Mouse (Mus musculus): ENCODE data around the gene Cdkn2aip. TPM values are rescaled to one million over a fixed set of nuclear protein-coding genes. Genes with fewer than 3 reads are reported as not detected.

Cdkn2aip gene
- polyA plus RNA-seq, 1 experiment, result 10.3 TPM

DNA sequence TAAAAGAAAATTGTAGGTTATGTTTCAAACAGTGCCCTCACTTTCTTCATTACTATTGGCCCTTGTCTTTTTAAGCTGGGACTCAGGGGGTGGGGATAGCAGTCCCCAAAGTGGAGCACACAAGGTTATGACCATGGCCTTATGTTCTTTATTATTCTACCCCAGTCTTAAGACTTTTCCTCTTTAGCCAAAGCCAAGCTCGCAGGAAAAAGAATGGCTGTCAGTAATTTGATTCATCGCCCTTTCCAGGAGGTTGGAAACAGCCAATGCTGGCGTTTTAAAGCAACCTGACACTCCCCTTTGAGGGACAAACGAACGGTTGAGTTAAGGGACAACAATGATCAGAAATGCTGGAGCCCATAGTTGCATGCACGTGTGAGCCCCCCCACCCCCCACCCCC lies 32.1 kb upstream of the Cdkn2aip start:
- TF ChIP-seq CTCF (IDR thresholded peaks at IDR 0.05; ENCODE audit: borderline replicate concordance, insufficient read depth, low read depth, low read length) (no peak), POLR2A (IDR thresholded peaks at IDR 0.05; ENCODE audit: borderline replicate concordance, insufficient read depth, low read length) (no peak)
- no peak overlapping the region for H3K27ac ChIP-seq (ENCODE audit: insufficient read depth, low read length)
- H3K27me3 ChIP-seq (ENCODE audit: control insufficient read depth, insufficient read depth, low read length), result no peaks in the 10 kb centered on the region
- 34% methylated on average over 6 of the region's 6 CpGs for WGBS
- H3K4me3 ChIP-seq (replicated peaks; ENCODE audit: insufficient read depth, low read depth, low read length), result no peak overlapping the region
- no peaks in the 10 kb centered on the region for H3K4me1 ChIP-seq (ENCODE audit: control insufficient read depth, insufficient read depth, low read length)
- no peak for DNase-seq

DNA sequence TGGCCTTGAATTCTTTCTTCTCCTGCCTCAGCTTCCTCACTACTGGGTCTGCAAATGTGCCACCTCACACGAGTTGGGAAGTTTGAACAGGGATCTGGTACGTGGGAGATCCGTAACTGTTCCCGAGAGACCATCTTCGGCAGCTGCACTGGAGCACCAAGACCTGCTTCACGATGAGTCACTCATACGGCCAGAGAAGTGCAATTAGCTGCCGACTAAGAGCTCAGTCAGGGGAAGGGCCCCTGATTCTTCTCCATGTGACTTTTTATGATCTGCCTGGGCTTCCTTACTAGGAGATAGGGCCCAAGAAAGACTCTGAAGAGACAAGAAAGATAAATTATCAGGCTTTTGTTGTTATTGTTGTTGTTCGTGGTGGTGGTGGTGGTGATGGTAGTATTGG lies 31.1 kb upstream of the Cdkn2aip start:
- 75% methylated on average over 9 of the region's 9 CpGs for WGBS
- Histone ChIP-seq H3K27ac (ENCODE audit: insufficient read depth, low read length) (no peak overlapping the region), H3K27me3 (ENCODE audit: control insufficient read depth, insufficient read depth, low read length) (no peaks in the 10 kb centered on the region), H3K4me1 (ENCODE audit: control insufficient read depth, insufficient read depth, low read length) (no peaks in the 10 kb centered on the region), H3K4me3 (replicated peaks; ENCODE audit: insufficient read depth, low read depth, low read length) (no peak overlapping the region)
- TF ChIP-seq POLR2A (IDR thresholded peaks at IDR 0.05; ENCODE audit: borderline replicate concordance, insufficient read depth, low read length), result no peak
- TF ChIP-seq CTCF (IDR thresholded peaks at IDR 0.05; ENCODE audit: borderline replicate concordance, insufficient read depth, low read depth, low read length), result no peak
- DNase-seq, result no peak

DNA sequence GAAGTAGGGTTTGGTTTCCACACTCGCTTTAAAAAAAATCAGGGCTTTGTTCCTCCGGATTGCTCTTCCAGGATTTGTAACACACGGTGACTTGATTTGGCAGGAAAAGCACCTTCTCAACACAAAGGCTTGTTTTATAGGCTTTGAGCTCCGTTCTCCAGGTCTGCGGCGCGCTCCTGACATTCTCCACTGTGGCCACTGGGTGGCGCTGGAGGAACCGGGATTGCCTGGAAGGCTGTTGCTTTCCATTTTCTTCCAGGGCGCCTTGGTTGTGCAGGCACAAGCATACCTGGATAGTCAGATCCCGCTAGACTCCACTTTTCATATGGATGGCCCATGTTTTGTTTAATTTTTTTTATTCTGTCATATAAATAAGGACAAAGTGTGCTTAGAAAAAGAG lies 29.7 kb upstream of the Cdkn2aip start:
- DNase-seq, result peak; percentile 75 to 85
- TF ChIP-seq CTCF (IDR thresholded peaks at IDR 0.05; ENCODE audit: borderline replicate concordance, insufficient read depth, low read depth, low read length), result peak; percentile 87
- TF ChIP-seq POLR2A (IDR thresholded peaks at IDR 0.05; ENCODE audit: borderline replicate concordance, insufficient read depth, low read length), result no peak
- 9% methylated on average over 11 of the region's 11 CpGs for WGBS
- no peaks in the 10 kb centered on the region for H3K27me3 ChIP-seq (ENCODE audit: control insufficient read depth, insufficient read depth, low read length)
- no peak overlapping the region for H3K4me3 ChIP-seq (replicated peaks; ENCODE audit: insufficient read depth, low read depth, low read length)
- no peak overlapping the region for H3K27ac ChIP-seq (ENCODE audit: insufficient read depth, low read length)
- H3K4me1 ChIP-seq (ENCODE audit: control insufficient read depth, insufficient read depth, low read length), result no peaks in the 10 kb centered on the region

DNA sequence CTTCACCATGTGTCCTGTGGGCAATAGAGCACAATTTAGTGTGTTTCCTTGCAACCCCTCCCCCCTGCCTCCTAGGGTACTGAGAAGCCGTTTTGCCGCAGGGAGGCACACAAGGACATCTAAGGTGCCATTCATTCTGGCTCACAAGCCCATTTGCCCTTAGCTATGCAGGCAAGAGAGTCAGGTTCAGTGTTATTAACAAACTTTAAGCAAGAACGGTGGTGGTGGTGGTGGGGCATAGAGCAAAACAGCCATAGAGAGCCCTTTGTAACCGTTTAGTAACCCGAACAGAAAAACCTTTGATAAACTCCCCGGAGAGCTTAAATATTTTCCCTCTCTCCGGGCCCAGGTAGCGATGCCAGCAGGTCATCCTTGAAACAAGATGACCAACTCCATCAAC lies 29.3 kb upstream of the Cdkn2aip start:
- 40% methylated on average over 8 of the region's 8 CpGs for WGBS
- DNase-seq, result no peak
- Histone ChIP-seq H3K4me3 (replicated peaks; ENCODE audit: insufficient read depth, low read depth, low read length) (no peak overlapping the region), H3K4me1 (ENCODE audit: control insufficient read depth, insufficient read depth, low read length) (no peaks in the 10 kb centered on the region), H3K27ac (ENCODE audit: insufficient read depth, low read length) (no peak overlapping the region), H3K27me3 (ENCODE audit: control insufficient read depth, insufficient read depth, low read length) (no peaks in the 10 kb centered on the region)
- TF ChIP-seq POLR2A (IDR thresholded peaks at IDR 0.05; ENCODE audit: borderline replicate concordance, insufficient read depth, low read length) (no peak), CTCF (IDR thresholded peaks at IDR 0.05; ENCODE audit: borderline replicate concordance, insufficient read depth, low read depth, low read length) (no peak)

DNA sequence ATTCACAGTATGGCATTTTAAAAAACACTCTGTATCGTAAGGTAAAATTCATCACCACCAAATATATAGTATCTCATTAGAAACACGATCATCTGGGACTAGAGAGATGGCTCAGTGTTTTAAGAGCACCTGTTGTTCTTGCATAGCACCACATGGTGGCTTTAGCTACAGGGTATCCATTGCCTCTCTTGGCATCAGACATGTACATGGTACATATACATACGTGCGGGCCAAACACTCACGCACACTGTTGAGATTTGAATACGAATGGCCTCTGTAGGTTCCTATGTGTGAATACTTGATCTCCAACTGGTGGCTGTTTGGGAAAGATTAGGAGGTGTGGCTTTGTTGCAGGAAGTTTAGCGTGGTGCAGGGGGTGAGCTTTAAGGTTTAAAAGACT lies 28.6 kb upstream of the Cdkn2aip start:
- 81% methylated on average over 7 of the region's 7 CpGs for WGBS
- Histone ChIP-seq H3K27me3 (ENCODE audit: control insufficient read depth, insufficient read depth, low read length) (no peaks in the 10 kb centered on the region), H3K27ac (ENCODE audit: insufficient read depth, low read length) (no peak overlapping the region), H3K4me3 (replicated peaks; ENCODE audit: insufficient read depth, low read depth, low read length) (no peak overlapping the region), H3K4me1 (ENCODE audit: control insufficient read depth, insufficient read depth, low read length) (no peaks in the 10 kb centered on the region)
- TF ChIP-seq CTCF (IDR thresholded peaks at IDR 0.05; ENCODE audit: borderline replicate concordance, insufficient read depth, low read depth, low read length) (no peak), POLR2A (IDR thresholded peaks at IDR 0.05; ENCODE audit: borderline replicate concordance, insufficient read depth, low read length) (no peak)
- no peak for DNase-seq

DNA sequence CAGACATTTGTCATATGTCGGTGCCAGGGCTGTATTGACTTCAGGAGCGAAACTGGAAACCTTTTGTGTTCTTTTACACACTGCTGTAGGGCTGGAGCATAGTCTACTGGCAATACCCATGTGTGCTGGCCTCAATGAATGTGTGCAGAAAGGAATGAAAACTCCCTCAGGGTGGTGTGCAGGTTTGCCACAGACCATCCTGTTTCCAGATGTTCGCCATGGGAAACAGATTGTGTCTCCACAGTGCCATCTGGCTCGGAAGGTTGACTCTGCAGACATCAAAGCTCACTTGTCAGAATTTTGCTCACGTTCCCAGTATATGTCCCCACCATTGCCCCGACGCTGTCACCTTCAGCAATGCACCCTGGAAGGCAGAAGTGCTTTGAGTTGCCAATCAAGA lies 23.4 kb upstream of the Cdkn2aip start:
- Histone ChIP-seq H3K4me1 (ENCODE audit: control insufficient read depth, insufficient read depth, low read length) (no peaks in the 10 kb centered on the region), H3K27ac (ENCODE audit: insufficient read depth, low read length) (no peak overlapping the region), H3K4me3 (replicated peaks; ENCODE audit: insufficient read depth, low read depth, low read length) (no peak overlapping the region), H3K27me3 (ENCODE audit: control insufficient read depth, insufficient read depth, low read length) (no peaks in the 10 kb centered on the region)
- DNase-seq, result no peak
- TF ChIP-seq POLR2A (IDR thresholded peaks at IDR 0.05; ENCODE audit: borderline replicate concordance, insufficient read depth, low read length), result no peak
- no peak for TF ChIP-seq CTCF (IDR thresholded peaks at IDR 0.05; ENCODE audit: borderline replicate concordance, insufficient read depth, low read depth, low read length)
- 22% methylated on average over 7 of the region's 7 CpGs for WGBS

GRCm38 (mm10) chr8:47729324-47729723 lies 15.6 kb upstream of the Cdkn2aip start:
- H3K4me1 ChIP-seq (ENCODE audit: control insufficient read depth, insufficient read depth, low read length), result no peaks in the 10 kb centered on the region
- H3K27me3 ChIP-seq (ENCODE audit: control insufficient read depth, insufficient read depth, low read length), result no peaks in the 10 kb centered on the region
- no peak overlapping the region for H3K27ac ChIP-seq (ENCODE audit: insufficient read depth, low read length)
- no peak overlapping the region for H3K4me3 ChIP-seq (replicated peaks; ENCODE audit: insufficient read depth, low read depth, low read length)
- DNase-seq, result no peak
- WGBS, result 86% methylated on average over 7 of the region's 7 CpGs
- TF ChIP-seq CTCF (IDR thresholded peaks at IDR 0.05; ENCODE audit: borderline replicate concordance, insufficient read depth, low read depth, low read length) (no peak), POLR2A (IDR thresholded peaks at IDR 0.05; ENCODE audit: borderline replicate concordance, insufficient read depth, low read length) (no peak)

- 35% methylated on average over 6 of the region's 6 CpGs for WGBS
- H3K27ac ChIP-seq (ENCODE audit: insufficient read depth, low read length), result no peak overlapping the region
- H3K27me3 ChIP-seq (ENCODE audit: control insufficient read depth, insufficient read depth, low read length), result no peaks in the 10 kb centered on the region
- TF ChIP-seq POLR2A (IDR thresholded peaks at IDR 0.05; ENCODE audit: borderline replicate concordance, insufficient read depth, low read length), result no peak
- TF ChIP-seq CTCF (IDR thresholded peaks at IDR 0.05; ENCODE audit: borderline replicate concordance, insufficient read depth, low read depth, low read length), result no peak
- no peaks in the 10 kb centered on the region for H3K4me1 ChIP-seq (ENCODE audit: control insufficient read depth, insufficient read depth, low read length)
- no peak overlapping the region for H3K4me3 ChIP-seq (replicated peaks; ENCODE audit: insufficient read depth, low read depth, low read length)
- DNase-seq, result no peak
These were observed 13.2 kb upstream of the Cdkn2aip start for GRCm38 (mm10) chr8:47726945-47727344.
